Mouse (Mus musculus): ENCODE data around the gene Aldh3b1. TPM values are rescaled to one million over a fixed set of nuclear protein-coding genes. Genes with fewer than 3 reads are reported as not detected.
A peak's percentile ranks its signal among the peaks of the same experiment; 100 is the strongest.

The Aldh3b1 gene
- polyA plus RNA-seq, 1 experiment from 2014 or later: 3.7 TPM

DNA sequence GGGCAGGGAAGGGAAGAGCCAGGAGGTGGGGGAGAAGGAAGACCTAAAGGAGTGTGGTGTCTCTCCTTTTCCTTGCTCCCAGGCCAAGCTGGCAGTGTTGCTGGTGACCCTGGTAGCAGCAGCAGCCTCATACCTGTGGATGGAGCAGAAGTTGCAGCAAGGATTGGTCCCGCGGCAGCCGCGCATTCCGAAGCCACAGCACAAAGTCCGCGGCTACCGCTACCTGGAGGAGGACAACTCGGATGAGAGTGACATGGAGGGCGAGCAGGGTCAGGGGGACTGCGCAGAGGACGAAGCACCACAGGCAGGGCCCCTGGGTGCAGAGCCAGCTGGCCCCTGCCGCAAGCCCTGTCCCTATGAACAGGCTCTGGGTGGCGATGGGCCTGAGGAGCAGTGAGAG is 18.9 kb upstream of the Aldh3b1 start:
- Histone ChIP-seq H3K36me3 (ENCODE audit: control insufficient read depth, insufficient read depth) (no peaks in the 10 kb centered on the region), H3K9me3 (replicated peaks; ENCODE audit: control insufficient read depth, low read length) (no peaks in the 10 kb centered on the region), H3K9ac (ENCODE audit: low read length) (no peak overlapping the region), H3K27me3 (ENCODE audit: control insufficient read depth, insufficient read depth, low read length) (no peaks in the 10 kb centered on the region), H3K4me3 (ENCODE audit: low read length) (no peak overlapping the region), H3K4me1 (ENCODE audit: control insufficient read depth, insufficient read depth, low read length) (peaks cover 12% of the 10 kb centered on the region), H3K27ac (ENCODE audit: low read length) (no peak overlapping the region), H3K4me2 (ENCODE audit: low read depth, low read length) (no peak overlapping the region)
- 70% methylated on average over 13 of the region's 14 CpGs for WGBS
- ATAC-seq (replicated peaks; ENCODE audit: extremely low read depth, insufficient read depth, low FRiP score): no peak

DNA sequence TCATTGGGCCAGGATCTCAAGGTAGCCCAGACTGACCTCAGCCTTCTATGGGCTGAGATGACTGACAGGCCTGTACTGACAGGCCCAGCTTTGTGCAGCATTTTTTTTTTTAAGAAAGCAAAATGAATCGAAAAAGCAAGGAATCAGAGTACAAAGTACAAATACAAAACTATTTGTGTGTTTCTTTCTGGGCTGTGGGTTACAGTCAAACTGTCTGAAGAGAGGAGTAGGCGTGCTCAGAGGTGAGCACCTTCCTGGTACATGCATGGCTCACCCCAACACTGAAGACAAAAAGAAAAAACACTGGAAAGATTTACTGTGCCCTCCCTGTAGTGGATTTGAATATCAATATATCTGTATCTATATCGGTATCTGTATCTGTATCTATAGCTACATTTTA is 18.2 kb upstream of the Aldh3b1 start:
- 83% methylated on average over 3 of the region's 3 CpGs for WGBS
- no peak overlapping the region for H3K9ac ChIP-seq (ENCODE audit: low read length)
- no peak for ATAC-seq (replicated peaks; ENCODE audit: extremely low read depth, insufficient read depth, low FRiP score)

DNA sequence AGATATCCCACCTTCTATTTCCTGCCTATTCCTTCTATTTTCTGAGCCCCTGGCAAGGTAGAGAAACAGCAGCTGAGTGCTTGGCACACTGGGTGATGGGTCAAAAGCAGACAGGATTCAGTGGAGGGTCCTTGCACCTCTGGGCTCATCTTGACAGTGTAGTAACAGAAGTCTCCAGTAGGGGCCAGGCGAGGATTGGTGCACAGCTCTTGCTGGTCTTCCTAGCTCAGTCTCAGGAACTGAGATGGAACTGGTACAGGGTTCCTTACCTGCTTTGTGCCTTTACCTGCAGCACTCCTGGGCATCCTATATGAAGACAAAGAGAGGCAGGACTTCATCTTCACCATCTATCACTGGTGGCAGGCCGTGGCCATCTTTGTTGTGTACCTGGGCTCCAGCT is 17.1 kb upstream of the Aldh3b1 start:
- H3K27me3 ChIP-seq (ENCODE audit: control insufficient read depth, insufficient read depth, low read length): no peaks in the 10 kb centered on the region
- H3K36me3 ChIP-seq (ENCODE audit: control insufficient read depth, insufficient read depth): no peaks in the 10 kb centered on the region
- peaks cover 15% of the 10 kb centered on the region for H3K4me1 ChIP-seq (ENCODE audit: control insufficient read depth, insufficient read depth, low read length)
- WGBS: 13% methylated on average over 2 of the region's 2 CpGs
- no peak overlapping the region for H3K9ac ChIP-seq (ENCODE audit: low read length)
- no peak overlapping the region for H3K4me3 ChIP-seq (ENCODE audit: low read length)
- no peaks in the 10 kb centered on the region for H3K9me3 ChIP-seq (replicated peaks; ENCODE audit: control insufficient read depth, low read length)
- peak overlapping the region; percentile 75 for H3K27ac ChIP-seq (ENCODE audit: low read length)
- H3K4me2 ChIP-seq (ENCODE audit: low read depth, low read length): no peak overlapping the region
- peak; percentile 68; the same call in 1 of the 2 replicates for ATAC-seq (replicated peaks; ENCODE audit: extremely low read depth, insufficient read depth, low FRiP score)

More for the DNA sequence above, 18.2 kb upstream of the Aldh3b1 start:
- no peak overlapping the region for H3K4me3 ChIP-seq (ENCODE audit: low read length)
- H3K27ac ChIP-seq (ENCODE audit: low read length): no peak overlapping the region
- no peaks in the 10 kb centered on the region for H3K27me3 ChIP-seq (ENCODE audit: control insufficient read depth, insufficient read depth, low read length)
- peaks cover 15% of the 10 kb centered on the region for H3K4me1 ChIP-seq (ENCODE audit: control insufficient read depth, insufficient read depth, low read length)
- H3K9me3 ChIP-seq (replicated peaks; ENCODE audit: control insufficient read depth, low read length): no peaks in the 10 kb centered on the region
- H3K36me3 ChIP-seq (ENCODE audit: control insufficient read depth, insufficient read depth): no peaks in the 10 kb centered on the region
- H3K4me2 ChIP-seq (ENCODE audit: low read depth, low read length): no peak overlapping the region

DNA sequence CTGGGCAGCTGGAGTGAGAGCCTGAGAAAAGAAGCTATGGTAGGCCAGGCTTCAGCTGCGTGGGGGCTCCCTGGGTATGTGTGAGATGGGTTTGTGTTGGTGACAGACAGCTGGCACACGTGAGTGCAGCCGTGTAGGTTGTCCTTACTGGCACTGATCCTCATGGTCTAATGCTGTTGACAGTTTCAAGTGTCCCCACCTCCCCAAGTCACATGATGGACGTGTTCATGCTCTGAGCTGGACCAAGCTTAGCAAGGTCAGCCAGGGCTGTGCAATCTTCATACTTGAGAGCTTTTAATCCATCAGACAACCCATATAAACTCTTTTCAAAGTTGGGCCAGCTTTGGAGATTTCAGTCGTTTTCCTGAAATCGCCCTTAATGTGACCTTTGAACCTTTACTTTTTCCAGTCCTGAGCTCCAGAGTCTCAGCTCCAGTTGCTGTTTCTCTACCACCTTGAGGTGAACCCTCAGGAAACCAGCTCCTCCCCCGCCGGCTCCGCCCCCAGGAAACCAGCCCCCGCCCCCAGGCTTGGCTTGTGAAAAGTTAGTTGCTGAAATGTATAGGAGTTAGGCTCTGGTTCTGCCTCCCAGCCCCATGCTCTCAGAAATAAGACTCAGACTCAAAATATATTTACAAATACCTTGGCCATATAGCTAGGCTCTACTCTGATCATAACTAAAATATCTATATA is 16.4 kb upstream of the Aldh3b1 start:
- Histone ChIP-seq H3K4me1 (ENCODE audit: control insufficient read depth, insufficient read depth, low read length) (peaks cover 15% of the 10 kb centered on the region), H3K36me3 (ENCODE audit: control insufficient read depth, insufficient read depth) (no peaks in the 10 kb centered on the region), H3K27me3 (ENCODE audit: control insufficient read depth, insufficient read depth, low read length) (no peaks in the 10 kb centered on the region), H3K9ac (ENCODE audit: low read length) (no peak overlapping the region), H3K9me3 (replicated peaks; ENCODE audit: control insufficient read depth, low read length) (no peaks in the 10 kb centered on the region), H3K4me3 (ENCODE audit: low read length) (no peak overlapping the region), H3K27ac (ENCODE audit: low read length) (peak overlapping the region; percentile 75), H3K4me2 (ENCODE audit: low read depth, low read length) (peak overlapping the region; percentile 33; the same call in 1 of the 2 replicates)
- WGBS: 15% methylated on average over 10 of the region's 10 CpGs
- peak; percentile 81 for ATAC-seq (replicated peaks; ENCODE audit: extremely low read depth, insufficient read depth, low FRiP score)

DNA sequence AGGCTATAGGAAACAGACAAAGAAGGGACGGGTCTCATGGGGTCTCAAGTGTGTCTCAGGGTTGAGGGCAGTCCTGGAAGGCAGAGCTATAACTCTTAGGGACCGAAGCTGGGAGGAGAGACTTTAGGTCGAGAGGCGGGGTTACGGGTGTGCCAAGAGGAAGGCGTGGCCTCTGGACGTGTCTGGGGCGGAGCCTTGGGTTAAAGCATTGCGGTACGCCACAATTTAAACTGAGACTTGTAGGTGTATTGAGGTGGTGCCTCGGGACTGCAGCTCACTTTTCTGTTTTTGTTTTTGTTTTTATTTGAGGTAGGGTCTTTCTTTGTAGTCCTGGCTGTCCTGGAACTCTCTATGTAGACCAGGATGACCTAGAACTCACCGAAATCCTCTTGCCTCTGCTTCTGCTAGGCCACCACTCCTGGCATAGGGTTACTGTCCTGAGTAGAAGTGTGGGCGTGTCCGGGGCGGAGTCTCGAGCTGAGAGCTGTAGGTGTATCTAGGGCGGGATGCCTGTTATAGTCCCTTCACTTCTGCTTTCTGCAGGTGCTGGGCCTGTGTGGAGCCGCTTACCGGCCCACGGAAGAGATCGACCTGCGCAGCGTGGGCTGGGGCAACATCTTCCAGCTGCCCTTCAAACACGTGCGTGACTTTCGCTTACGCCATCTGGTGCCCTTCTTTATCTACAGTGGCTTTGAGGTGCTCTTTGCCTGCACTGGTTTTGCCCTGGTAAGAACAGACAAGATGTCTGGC is 13.6 kb upstream of the Aldh3b1 start:
- WGBS: 17% methylated on average over 27 of the region's 27 CpGs
- Histone ChIP-seq H3K4me1 (ENCODE audit: control insufficient read depth, insufficient read depth, low read length) (peaks cover 15% of the 10 kb centered on the region), H3K27me3 (ENCODE audit: control insufficient read depth, insufficient read depth, low read length) (no peaks in the 10 kb centered on the region), H3K4me2 (ENCODE audit: low read depth, low read length) (peak overlapping the region; percentile 61), H3K4me3 (ENCODE audit: low read length) (peak overlapping the region; percentile 39), H3K27ac (ENCODE audit: low read length) (no peak overlapping the region), H3K9ac (ENCODE audit: low read length) (peak overlapping the region; percentile 46), H3K9me3 (replicated peaks; ENCODE audit: control insufficient read depth, low read length) (no peaks in the 10 kb centered on the region), H3K36me3 (ENCODE audit: control insufficient read depth, insufficient read depth) (no peaks in the 10 kb centered on the region)
- no peak for ATAC-seq (replicated peaks; ENCODE audit: extremely low read depth, insufficient read depth, low FRiP score)

DNA sequence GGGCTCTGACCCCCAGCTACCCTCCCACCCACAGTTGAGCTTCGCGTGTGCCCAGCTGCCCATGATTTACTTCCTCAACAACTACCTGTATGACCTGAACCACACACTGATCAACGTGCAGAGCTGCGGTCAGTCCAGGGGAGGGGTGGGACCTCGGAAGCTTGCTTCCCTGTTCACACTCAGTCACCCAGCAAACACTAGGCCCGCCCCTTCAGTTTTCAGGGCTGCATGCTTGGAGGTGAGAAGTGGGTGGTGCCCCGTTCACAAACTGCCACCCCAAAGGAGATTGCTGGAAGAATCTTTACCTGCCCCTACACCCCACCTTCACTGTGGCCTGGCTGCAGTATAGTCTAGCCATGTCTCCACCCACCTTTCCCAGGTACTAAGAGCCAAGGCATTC is 12.7 kb upstream of the Aldh3b1 start:
- H3K9me3 ChIP-seq (replicated peaks; ENCODE audit: control insufficient read depth, low read length): no peaks in the 10 kb centered on the region
- peaks cover 15% of the 10 kb centered on the region for H3K4me1 ChIP-seq (ENCODE audit: control insufficient read depth, insufficient read depth, low read length)
- no peak for ATAC-seq (replicated peaks; ENCODE audit: extremely low read depth, insufficient read depth, low FRiP score)
- H3K9ac ChIP-seq (ENCODE audit: low read length): no peak overlapping the region
- no peak overlapping the region for H3K27ac ChIP-seq (ENCODE audit: low read length)
- H3K36me3 ChIP-seq (ENCODE audit: control insufficient read depth, insufficient read depth): no peaks in the 10 kb centered on the region
- H3K27me3 ChIP-seq (ENCODE audit: control insufficient read depth, insufficient read depth, low read length): no peaks in the 10 kb centered on the region
- 80% methylated on average over 7 of the region's 7 CpGs for WGBS
- H3K4me3 ChIP-seq (ENCODE audit: low read length): no peak overlapping the region
- no peak overlapping the region for H3K4me2 ChIP-seq (ENCODE audit: low read depth, low read length)

DNA sequence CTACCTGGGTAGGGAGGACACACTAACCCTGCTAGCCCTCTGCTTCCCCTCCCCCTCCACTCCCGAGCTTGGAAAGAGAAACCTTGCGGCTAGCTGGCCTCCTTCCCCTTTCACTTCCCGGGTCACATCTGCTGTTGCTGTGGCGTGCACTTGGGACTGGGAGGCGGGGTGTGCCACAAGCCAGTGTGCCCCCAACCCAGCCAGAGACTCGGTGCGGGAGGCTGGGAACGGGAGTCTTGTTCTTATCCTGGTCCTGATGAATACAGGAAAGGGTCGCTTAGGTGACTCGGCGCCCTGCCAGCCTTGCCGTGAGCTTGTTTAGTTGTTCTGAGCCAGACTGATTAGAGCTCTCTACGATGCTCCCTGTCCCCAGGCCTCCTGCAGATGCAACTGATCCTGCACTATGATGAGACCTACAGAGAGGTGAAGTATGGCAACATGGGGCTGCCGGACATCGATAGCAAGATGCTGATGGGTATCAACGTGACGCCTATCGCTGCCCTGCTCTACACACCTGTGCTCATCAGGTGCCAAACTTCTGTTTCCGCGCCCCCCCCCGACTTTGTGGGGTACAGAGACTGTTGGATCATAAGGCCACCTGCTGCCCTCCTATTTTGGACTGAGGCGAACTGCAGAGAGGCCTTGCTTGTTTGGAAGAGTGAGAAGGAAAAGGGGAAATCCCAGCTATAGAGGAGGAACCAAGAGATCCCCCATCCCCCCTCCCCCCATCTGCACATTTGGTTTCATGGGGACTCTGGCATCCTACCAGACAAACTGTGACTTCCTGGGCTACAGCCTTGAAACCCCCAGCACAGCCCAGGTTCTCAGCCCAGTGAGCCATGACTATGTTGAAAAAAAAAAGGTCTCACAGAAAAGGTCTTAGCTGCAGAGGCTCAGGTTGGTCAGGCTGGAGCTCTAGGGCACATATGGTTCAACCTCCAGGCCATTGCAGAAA is 6.6 kb upstream of the Aldh3b1 start:
- peak; percentile 31; the same call in 1 of the 2 replicates for ATAC-seq (replicated peaks; ENCODE audit: extremely low read depth, insufficient read depth, low FRiP score)
- peak overlapping the region; percentile 59 for H3K27ac ChIP-seq (ENCODE audit: low read length)
- no peaks in the 10 kb centered on the region for H3K36me3 ChIP-seq (ENCODE audit: control insufficient read depth, insufficient read depth)
- no peaks in the 10 kb centered on the region for H3K27me3 ChIP-seq (ENCODE audit: control insufficient read depth, insufficient read depth, low read length)
- H3K4me3 ChIP-seq (ENCODE audit: low read length): peak overlapping the region; percentile 73
- H3K9me3 ChIP-seq (replicated peaks; ENCODE audit: control insufficient read depth, low read length): no peaks in the 10 kb centered on the region
- peak overlapping the region; percentile 98 for H3K4me2 ChIP-seq (ENCODE audit: low read depth, low read length)
- peaks cover 9% of the 10 kb centered on the region for H3K4me1 ChIP-seq (ENCODE audit: control insufficient read depth, insufficient read depth, low read length)
- H3K9ac ChIP-seq (ENCODE audit: low read length): peak overlapping the region; percentile 79
- 6% methylated on average over 22 of the region's 22 CpGs for WGBS

DNA sequence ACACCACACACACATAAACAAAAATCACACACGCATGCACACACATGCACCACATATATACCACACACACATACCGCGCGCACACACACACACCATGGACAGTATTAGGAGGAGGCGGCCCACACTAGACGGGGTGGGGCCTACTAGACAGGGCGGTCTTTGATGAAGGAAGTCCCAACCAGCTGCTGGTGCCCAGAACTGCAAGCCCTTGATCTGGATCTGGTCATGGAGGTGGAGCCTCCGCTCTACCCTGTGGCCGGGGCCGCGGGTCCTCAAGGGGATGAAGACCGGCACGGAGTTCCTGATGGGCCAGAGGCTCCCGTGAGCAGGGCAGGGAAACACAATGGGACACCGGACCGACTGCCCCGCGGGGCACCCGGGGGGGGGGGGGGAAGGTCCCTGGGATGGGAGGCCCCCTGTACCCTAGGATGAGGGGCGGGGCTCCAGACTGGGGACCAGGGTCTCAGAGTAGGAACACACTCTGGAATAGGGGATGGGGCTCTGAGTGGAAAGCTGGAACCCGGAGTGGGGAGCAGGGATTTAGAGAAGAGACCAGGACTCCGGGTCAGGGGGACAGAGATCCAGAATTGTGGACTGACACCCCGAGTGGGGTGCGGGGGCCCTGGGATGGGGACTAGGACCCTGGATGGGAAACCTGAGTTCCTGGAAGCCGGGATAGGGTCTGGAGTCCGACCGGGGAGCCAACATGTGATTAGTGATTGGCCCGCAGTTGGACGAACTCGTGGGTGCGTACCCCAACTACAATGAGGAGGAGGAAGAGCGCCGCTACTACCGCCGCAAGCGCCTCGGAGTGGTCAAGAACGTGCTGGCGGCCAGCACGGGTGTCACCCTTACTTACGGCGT is 5.7 kb upstream of the Aldh3b1 start, which contains the start of gene Unc93b1:
TSS of gene Unc93b1 (plus strand) at position 155 of the 864 bp plus-strand sequence.
- Histone ChIP-seq H3K27me3 (ENCODE audit: control insufficient read depth, insufficient read depth, low read length) (no peaks in the 10 kb centered on the region), H3K27ac (ENCODE audit: low read length) (peak within 1 kb of the TSS; percentile 59)

More for the DNA sequence above, 5.7 kb upstream of the Aldh3b1 start, which contains the start of gene Unc93b1:
- peak within 1 kb of the TSS; percentile 79 for H3K9ac ChIP-seq (ENCODE audit: low read length)
- peak within 1 kb of the TSS; percentile 73 for H3K4me3 ChIP-seq (ENCODE audit: low read length)
- H3K4me2 ChIP-seq (ENCODE audit: low read depth, low read length): peak within 1 kb of the TSS; percentile 98
- H3K36me3 ChIP-seq (ENCODE audit: control insufficient read depth, insufficient read depth): no peaks in the 10 kb centered on the region
- H3K4me1 ChIP-seq (ENCODE audit: control insufficient read depth, insufficient read depth, low read length): peaks cover 14% of the 10 kb centered on the region
- peak; percentile 81 for ATAC-seq (replicated peaks; ENCODE audit: extremely low read depth, insufficient read depth, low FRiP score)
- 6% methylated on average over 42 of the region's 42 CpGs for WGBS
- no peaks in the 10 kb centered on the region for H3K9me3 ChIP-seq (replicated peaks; ENCODE audit: control insufficient read depth, low read length)
